Comparison of ENCODE assay signal across 9 mouse cellular contexts in the genomic region with DNA sequence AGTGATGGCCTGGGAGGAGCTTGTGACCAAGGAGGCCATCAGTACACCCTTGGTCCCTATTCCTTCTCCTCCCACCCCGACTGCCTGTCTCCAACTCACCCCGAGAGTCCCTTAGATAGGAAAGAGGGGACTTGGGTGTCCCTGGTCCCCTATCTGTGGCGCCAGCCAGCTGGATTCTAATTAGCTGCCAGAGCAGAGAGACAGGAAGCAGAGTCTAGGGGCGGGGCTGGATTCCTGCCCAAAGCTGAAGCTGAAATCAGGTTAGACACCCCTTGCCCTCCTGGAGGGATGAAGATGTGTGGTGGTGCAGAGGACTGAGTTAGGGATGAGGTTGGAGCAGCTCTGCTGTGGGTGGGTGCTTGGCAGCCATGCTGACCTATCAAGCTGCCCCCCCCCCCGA. TPM values are rescaled to one million over a fixed set of nuclear protein-coding genes. Genes with fewer than 3 reads are reported as not detected.
A peak's percentile ranks its signal among the peaks of the same experiment; 100 is the strongest.
DNase-seq lines count a peak whose midpoint lies in the region; ATAC-seq lines count a peak whose summit lies in the region.
"Had no signal": no experiment of that assay in that cellular context is flagged by ENCODE, and none has a peak within 500 bp of the region (broad histone marks: within the 10 kb centered on the region; RNA-seq: fewer than 3 reads in every experiment).

No protein-coding gene starts in this region.

- ATAC-seq in kidney, embryonic 14.5 days (ENCODE audit: low FRiP score, low TSS enrichment) = no peak
- peak; percentile 54 for ATAC-seq in megakaryocyte-erythroid progenitor cell, adult 5-6 weeks (replicated peaks; ENCODE audit: low FRiP score, low TSS enrichment, poor library complexity, severe bottlenecking)
- ATAC-seq in frontal cortex, adult (ENCODE audit: low TSS enrichment) = no peak; the same call in 1 of the 2 replicates

- no peak overlapping the region for H3K4me3 ChIP-seq in kidney, embryonic 14.5 days (ENCODE audit: low read length)
- H3K4me3 ChIP-seq: midbrain, embryonic 12.5 days had no signal

- WGBS in kidney, embryonic 14.5 days = 63% methylated on average over 5 of the region's 5 CpGs

- H3K4me2 ChIP-seq in kidney, embryonic 14.5 days (replicated peaks; ENCODE audit: low read depth, low read length) = no peak overlapping the region
- H3K4me2 ChIP-seq: midbrain, embryonic 12.5 days had no signal

- H3K9ac ChIP-seq in kidney, embryonic 14.5 days (ENCODE audit: low read depth, low read length) = no peak overlapping the region
- H3K9ac ChIP-seq: midbrain, embryonic 12.5 days had no signal

- H3K4me1 ChIP-seq in kidney, embryonic 14.5 days (ENCODE audit: control insufficient read depth, insufficient read depth, low read length) = peaks cover 22% of the 10 kb centered on the region

- H3K36me3 ChIP-seq in kidney, embryonic 14.5 days (ENCODE audit: control insufficient read depth, insufficient read depth, low read length) = peaks cover 17% of the 10 kb centered on the region; the same call in 1 of the 2 replicates

- DNase-seq in cerebellum, adult 9-11 months = peak; percentile 55
- no peak for DNase-seq in cerebellum, adult 8-10 months
- DNase-seq in kidney, postnatal 10 days = peak; percentile 48
- peak; percentile 51 for DNase-seq in right cerebral cortex, postnatal 14 days
- DNase-seq in right cerebral cortex, postnatal 36 days (ENCODE audit: low spot score in 2 of 2) = no peak

- no peak overlapping the region for H3K27ac ChIP-seq in kidney, embryonic 14.5 days (ENCODE audit: low read depth, low read length)
- H3K27ac ChIP-seq: midbrain, embryonic 12.5 days had no signal

- no peaks in the 10 kb centered on the region for H3K27me3 ChIP-seq in kidney, embryonic 14.5 days (ENCODE audit: control insufficient read depth, insufficient read depth, low read length)
- H3K27me3 ChIP-seq: midbrain, embryonic 12.5 days had no signal

- no peaks in the 10 kb centered on the region for H3K9me3 ChIP-seq in kidney, embryonic 14.5 days (ENCODE audit: control insufficient read depth, low read length)
- H3K9me3 ChIP-seq: midbrain, embryonic 12.5 days had no signal

RNA-seq across cellular contexts. Expression of a gene that starts 15.0 kb away (rescaled TPM):
- polyA plus RNA-seq in kidney, embryonic 14.5 days (2014; fragmentation: Nextera tagmentation; extraction: Ambion mirVana) = 24.4 and 27.5 TPM in 2 replicates
- total RNA-seq in megakaryocyte-erythroid progenitor cell, adult 5-6 weeks (2014; fragmentation: Nextera tagmentation) = 25.2 and 28.8 TPM in 2 replicates
- total RNA-seq in megakaryocyte-erythroid progenitor cell, adult 5-6 weeks (2017) = 7.9 and 13.2 TPM in 2 replicates

RNA-seq across cellular contexts. Expression of a gene that starts 40.1 kb away (rescaled TPM):
- polyA plus RNA-seq in kidney, embryonic 14.5 days (2014; fragmentation: Nextera tagmentation; extraction: Ambion mirVana) = 0.37 and 0.61 TPM in 2 replicates
- not detected in 2 replicates for total RNA-seq in megakaryocyte-erythroid progenitor cell, adult 5-6 weeks (2014; fragmentation: Nextera tagmentation)
- not detected in 2 replicates for total RNA-seq in megakaryocyte-erythroid progenitor cell, adult 5-6 weeks (2017)

RNA-seq across cellular contexts. Expression of a gene that starts 40.4 kb away (rescaled TPM):
- 68.2 and 71.4 TPM in 2 replicates for polyA plus RNA-seq in kidney, embryonic 14.5 days (2014; fragmentation: Nextera tagmentation; extraction: Ambion mirVana)
- 48.9 and 64.6 TPM in 2 replicates for total RNA-seq in megakaryocyte-erythroid progenitor cell, adult 5-6 weeks (2014; fragmentation: Nextera tagmentation)
- 18.5 and 36.5 TPM in 2 replicates for total RNA-seq in megakaryocyte-erythroid progenitor cell, adult 5-6 weeks (2017)

RNA-seq across cellular contexts. Expression of a gene that starts 57.9 kb away (rescaled TPM):
- polyA plus RNA-seq in kidney, embryonic 14.5 days (2014; fragmentation: Nextera tagmentation; extraction: Ambion mirVana) = 123 and 124 TPM in 2 replicates
- 35.2 and 49.4 TPM in 2 replicates for total RNA-seq in megakaryocyte-erythroid progenitor cell, adult 5-6 weeks (2014; fragmentation: Nextera tagmentation)
- total RNA-seq in megakaryocyte-erythroid progenitor cell, adult 5-6 weeks (2017) = 22.1 and 31.1 TPM in 2 replicates

Comparison
In these comparisons a context has a peak if more than half of its experiments do, and no peak if none do; other contexts are left out.
1. DNase-seq: peak in cerebellum, adult 9-11 months (single experiment), kidney, postnatal 10 days (single experiment) and right cerebral cortex, postnatal 14 days (single experiment); none in cerebellum, adult 8-10 months (single experiment) and right cerebral cortex, postnatal 36 days (0 of 2).